Mouse (Mus musculus) adrenal gland, postnatal 25 days (tissue): ENCODE data around the gene Grik4. TPM values are rescaled to one million over a fixed set of nuclear protein-coding genes. Genes with fewer than 3 reads are reported as not detected.

Source experiments
- DNase-seq: peaks from one replicate; pipeline ENCODE4 v3.0.0; 2021; ENCODE audit warnings: mixed read lengths
- microRNA-seq, 2 experiments: library from miRNA; unstranded; fragments of <30 nt; microRNA quantifications; one replicate each; pipeline ENCODE4 v1.2.0; 2021
- total RNA-seq: library from RNA; stranded (reverse); gene quantifications from 2 replicates; pipeline ENCODE4 v1.2.3, GENCODE M21; 2021

Grik4 gene
- total RNA-seq, 1 experiment from 2014 or later = 2.0 TPM

DNA sequence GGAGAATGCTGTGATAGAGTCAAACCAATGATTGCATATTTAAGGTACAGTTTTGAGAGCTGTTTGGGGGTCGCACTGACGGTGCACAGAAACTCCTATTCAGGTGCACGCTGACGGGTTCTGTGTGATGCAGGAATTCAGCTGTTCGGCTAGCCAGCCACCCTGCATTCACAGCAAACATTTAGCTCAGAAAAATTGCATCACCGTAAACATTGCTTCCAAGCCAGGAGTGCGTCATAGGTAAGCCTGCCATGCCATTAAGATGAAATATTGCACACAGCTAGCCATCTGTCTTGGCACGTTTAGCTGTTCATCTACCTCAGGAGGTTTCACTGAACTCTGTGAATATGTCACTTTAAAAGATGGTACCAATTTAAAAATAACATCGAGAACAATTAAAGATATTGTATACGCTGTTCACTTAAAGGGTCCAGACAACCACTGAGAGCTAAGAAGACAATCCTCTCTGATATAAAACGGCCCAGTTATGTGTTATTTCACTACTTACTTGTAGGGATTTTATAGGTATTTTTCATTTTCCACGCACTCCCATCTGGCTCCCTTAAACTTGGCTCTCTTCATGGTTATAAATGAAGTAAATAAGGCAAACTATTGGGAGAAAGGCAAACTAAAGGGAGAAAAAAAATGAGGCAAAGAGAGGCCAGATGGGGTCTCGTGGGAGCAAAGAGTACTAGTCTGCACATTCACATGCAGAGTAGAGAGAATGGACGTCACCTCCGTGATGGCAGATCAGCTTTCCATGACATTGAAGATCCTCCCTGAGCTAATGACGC is 453.5 kb downstream of the Grik4 start:
- DNase-seq = no peak

DNA sequence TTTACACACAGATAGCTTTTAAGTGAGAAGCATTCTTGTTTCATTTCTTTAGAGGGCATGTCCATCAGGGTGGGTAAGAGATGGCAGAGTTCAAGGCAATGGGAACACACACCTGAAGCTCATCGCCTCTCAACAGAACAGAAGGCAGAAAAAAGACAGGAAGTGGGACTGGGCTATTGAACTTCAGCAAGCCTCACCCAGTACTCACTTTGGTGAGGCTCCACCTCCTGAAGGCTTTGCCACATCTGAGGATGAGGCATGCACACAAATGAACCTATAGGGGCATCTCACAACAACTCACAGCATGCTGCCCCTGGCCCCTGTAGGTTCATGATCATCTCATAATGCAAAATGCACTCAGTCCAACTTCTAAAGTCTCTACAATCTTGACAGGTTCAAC is 456.2 kb downstream of the Grik4 start:
- no peak for DNase-seq

DNA sequence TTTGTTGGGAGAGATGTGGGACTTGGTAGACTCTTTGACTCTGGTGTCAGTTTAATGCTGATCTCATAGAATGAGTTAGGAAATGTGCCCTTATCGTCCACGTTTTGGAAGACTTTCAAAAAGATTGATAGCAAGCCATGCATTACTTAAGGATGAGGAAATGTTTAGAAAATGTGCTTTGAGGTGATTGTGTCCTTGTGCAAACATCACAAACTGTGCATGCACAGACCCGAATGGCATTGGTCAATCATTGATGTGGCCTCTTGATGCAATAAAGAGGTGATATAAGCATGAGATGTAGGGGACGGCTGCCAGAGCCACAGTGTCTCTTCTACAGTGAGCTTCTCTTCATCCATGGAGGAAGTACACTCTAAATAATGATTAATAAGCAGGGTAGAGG is 457.4 kb downstream of the Grik4 start:
- no peak for DNase-seq

DNA sequence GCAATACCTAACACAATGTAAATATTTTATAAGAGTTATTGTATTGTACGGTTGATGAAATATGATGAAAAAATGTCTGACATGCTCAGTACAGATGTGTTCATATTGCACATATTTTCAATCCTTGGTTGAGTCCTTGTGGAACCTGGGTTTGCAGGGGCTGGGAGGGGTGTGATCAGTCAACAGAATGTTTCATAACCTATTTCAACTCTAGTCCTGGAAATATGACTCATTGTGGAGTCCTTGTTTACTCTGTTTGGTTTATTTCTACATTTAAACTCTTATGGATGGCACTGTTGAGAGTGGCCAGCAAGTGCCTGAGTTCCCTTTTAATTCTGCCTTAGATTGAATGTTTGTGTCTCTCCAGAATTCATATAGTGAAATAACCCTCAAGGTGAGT is 459.6 kb downstream of the Grik4 start:
- DNase-seq = no peak

DNA sequence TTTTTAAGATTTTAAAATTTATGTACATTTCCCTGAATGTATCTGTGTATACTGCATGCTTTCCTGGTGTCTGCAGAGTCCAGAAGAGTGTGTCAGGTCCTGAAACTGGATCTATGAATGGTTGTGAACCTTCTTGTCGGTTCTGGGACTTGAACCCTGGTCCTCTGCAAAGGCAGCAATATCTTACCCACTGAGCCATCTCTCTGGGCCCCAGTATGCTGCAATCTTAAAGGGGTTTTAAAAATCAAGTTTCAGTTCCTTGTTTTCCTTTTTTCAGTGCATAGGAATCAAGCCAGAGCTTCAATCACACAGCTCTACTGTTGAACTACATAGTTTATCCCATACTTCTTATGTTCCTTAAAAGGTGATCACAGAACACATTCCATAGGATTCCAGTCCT is 461.3 kb downstream of the Grik4 start:
- DNase-seq = no peak

DNA sequence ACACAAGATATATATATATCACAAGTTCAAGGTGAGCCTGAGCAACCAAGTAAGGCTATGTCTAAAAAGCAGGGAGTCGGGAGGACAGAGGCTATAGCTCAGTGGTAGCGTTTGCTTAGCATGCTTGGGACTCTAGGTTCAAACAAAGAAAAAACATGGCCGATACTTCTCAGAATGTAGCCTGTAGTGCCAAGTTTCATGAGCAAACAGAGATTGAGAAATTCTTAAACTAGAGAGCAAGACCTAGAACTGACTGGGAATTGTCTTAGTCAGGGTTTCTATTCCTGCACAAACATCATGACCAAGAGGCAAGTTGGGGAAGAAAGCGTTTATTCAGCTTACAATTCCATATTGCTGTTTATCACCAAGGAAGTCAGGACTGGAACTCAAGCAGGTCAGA is 468.1 kb downstream of the Grik4 start:
- no peak for DNase-seq

DNA sequence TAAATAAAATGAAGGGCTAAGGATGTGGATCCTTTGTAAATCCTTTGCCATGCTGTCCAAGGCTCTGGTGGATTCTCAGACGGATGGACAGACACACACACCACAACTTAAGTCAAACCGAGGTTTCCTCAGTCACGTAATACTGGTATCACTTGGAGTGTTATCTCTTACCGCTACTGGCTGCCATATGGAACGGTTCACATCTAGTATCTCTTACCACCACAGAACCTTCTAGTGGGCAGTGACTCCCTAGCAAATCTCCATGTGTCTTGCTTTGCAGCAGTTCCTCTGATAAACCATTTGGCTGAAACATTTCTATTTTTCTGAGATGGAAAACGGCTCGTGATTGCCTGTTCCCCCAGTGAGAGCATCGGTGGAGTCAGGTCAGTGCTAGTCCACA is 470.0 kb downstream of the Grik4 start:
- no peak for DNase-seq

DNA sequence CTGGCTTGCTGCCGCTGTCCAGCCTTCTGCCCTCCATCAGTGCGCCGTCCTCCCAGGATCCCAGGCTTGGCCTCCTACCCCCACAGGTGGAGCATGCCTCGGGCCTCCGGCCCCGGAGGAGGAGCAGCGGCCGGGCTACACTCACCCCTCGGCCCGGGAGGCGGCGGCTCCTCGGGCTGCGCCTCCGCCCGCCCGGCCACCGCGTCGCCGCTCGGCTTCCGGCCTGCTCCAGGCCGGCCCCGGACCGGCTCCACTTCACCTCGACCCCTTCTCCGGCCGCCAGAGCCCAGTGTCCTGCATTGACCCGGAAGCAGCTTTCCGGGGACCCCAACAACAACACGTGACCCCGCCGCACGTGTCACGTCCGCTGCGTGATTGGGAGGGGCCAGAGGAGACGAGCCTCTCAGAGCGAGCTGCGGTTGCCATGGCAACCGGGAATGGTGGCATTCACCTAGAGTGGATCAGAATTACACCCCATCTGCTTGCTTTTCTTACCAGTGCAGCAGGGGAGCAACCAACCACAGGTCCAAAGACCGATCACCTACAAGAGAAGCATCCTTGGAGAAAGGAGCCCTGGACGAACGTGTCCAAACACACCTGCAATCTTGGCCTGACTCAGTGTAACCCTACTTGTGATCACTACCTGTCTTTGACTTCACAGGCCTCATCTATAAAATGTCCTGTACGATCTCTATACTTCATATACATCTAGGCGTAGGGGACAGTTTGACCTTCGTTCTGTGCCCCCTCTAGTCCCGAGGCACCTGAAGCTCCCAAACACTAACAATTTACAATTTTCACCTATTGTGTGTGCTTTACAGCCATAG is 472.2 kb downstream of the Grik4 start:
- DNase-seq = peak; percentile 93

DNA sequence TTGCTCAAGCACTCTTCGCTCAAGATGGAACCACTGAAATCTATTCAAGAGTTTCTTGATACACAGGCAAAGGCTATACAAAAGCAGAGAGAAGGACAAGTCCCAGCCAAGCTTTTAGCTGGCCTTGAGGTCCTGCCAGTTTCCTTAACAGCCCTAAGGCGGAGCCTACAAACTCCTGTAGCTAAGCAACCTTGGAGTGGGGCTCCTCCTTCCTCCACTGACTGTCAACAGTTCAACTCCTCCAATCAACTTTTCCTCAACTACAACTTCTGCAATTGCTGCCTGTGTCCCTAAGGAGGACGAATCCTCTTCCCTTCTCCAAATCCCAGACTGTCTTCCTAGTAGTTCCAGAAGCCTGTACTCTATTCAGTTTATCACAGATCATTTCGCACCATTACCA is 473.1 kb downstream of the Grik4 start:
- DNase-seq = peak; percentile 60

DNA sequence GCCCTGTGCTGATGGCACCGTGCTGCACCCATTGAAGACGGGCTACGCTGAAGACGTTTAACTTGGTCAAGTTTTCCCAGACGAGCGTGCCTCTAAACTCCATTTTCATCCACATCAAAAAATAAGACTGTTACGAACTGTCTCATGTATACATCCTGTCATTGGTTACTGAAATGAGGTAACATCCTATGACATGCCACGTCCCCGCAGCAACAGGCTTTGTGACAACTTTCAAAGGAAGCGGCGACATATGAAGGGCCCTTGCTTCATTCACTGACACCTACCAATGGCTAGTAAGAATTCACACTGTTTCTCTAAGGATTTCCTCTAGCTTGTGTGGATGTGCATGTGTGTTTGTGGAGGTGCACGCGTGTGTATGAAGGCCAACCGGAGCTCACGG is 475.0 kb downstream of the Grik4 start:
- DNase-seq = no peak

DNA sequence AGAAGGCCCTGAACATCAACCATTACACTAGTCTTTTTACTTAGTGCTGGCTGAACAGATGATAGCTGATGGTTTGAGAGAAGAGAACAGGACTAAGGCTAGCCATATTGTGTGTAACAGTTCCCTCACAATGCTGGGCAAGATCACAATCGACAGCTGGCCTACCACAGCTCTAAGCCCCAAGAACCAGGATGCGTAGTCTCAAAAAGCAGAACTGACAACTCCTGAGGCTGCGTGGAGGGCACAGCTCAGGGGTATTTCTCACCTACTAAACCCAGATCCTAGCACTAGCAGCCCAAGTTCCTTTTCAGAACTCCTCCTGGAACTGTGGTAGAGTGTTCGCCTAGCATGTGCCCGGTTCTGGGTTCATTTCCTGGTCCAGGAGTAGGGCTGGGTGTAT is 475.9 kb downstream of the Grik4 start:
- no peak for DNase-seq

Small RNA genes within 50 kb of the gene (microRNA-seq; reads per million reads assigned to microRNA genes)
- gene Gm27509 = 0 reads per million in 2 experiments

Other genes starting within 250 kb of the Grik4 start
- 137 and 142 TPM in 2 replicates for gene Arhgef12, start 162.7 kb upstream of the Grik4 start, total RNA-seq
- gene Tmem136, start 172.1 kb upstream of the Grik4 start, total RNA-seq = 4.4 and 5.7 TPM in 2 replicates